33 mouse cellular contexts compared by ENCODE assay signal in the genomic region with DNA sequence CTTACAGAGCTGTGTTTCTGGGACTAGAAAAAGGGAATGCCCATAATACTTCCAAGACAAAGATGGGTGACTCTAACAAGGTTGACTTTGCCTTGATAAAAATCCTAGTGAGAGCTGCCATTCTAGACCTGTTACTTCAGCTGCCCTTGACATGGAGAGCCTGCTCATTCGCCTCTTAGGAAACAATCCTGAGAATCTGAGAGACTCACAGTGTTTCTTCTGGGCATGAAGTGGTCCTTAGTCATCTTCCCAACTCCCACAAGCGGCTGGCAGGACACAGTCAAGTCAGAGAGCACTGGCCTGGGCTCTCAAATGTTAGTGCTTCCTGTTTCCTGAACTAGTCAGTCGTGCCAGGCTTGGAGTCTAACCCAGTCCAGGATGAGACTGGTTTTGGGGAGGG.
DNase-seq lines count a peak whose midpoint lies in the region; ATAC-seq and TF ChIP-seq lines count a peak whose summit lies in the region.
"Had no signal": no experiment of that assay in that cellular context is flagged by ENCODE, and none has a peak within 500 bp of the region (broad histone marks: within the 10 kb centered on the region; RNA-seq: fewer than 3 reads in every experiment).

No protein-coding gene starts in this region.

- H3K36me3 ChIP-seq in heart, embryonic 11.5 days (ENCODE audit: control insufficient read depth, insufficient read depth, low read length) = no peaks in the 10 kb centered on the region
- H3K36me3 ChIP-seq in lung, postnatal 0 days (ENCODE audit: insufficient read depth, low read length) = no peaks in the 10 kb centered on the region
- H3K36me3 ChIP-seq: forebrain, embryonic 10.5 days; forebrain, embryonic 15.5 days; liver, embryonic 13.5 days had no signal

- H3K9me3 ChIP-seq in heart, embryonic 11.5 days (replicated peaks; ENCODE audit: control insufficient read depth, low read length) = no peaks in the 10 kb centered on the region
- no peaks in the 10 kb centered on the region for H3K9me3 ChIP-seq in lung, postnatal 0 days (ENCODE audit: low read length)
- H3K9me3 ChIP-seq: forebrain, embryonic 10.5 days; forebrain, embryonic 15.5 days; hindbrain, embryonic 10.5 days; hindbrain, embryonic 15.5 days; kidney, embryonic 15.5 days; limb, embryonic 10.5 days; limb, embryonic 15.5 days; liver, embryonic 13.5 days; midbrain, embryonic 12.5 days; neural tube, embryonic 12.5 days had no signal

- TF ChIP-seq EP300 in lung, postnatal 0 days (IDR thresholded peaks at IDR 0.05) = no peak

- peaks cover 31% of the 10 kb centered on the region for H3K4me1 ChIP-seq in heart, embryonic 11.5 days (ENCODE audit: control insufficient read depth, insufficient read depth, low read length)
- no peaks in the 10 kb centered on the region for H3K4me1 ChIP-seq in lung, postnatal 0 days (ENCODE audit: insufficient read depth, low read depth, low read length)
- H3K4me1 ChIP-seq: forebrain, embryonic 10.5 days; forebrain, embryonic 15.5 days; kidney, embryonic 15.5 days; liver, embryonic 13.5 days; midbrain, embryonic 12.5 days; neural tube, embryonic 12.5 days had no signal

- no peak overlapping the region for H3K4me3 ChIP-seq in heart, embryonic 11.5 days (ENCODE audit: low read depth, low read length)
- no peak overlapping the region for H3K4me3 ChIP-seq in lung, postnatal 0 days (ENCODE audit: low read depth, low read length)
- H3K4me3 ChIP-seq: forebrain, embryonic 10.5 days; forebrain, embryonic 15.5 days; hindbrain, embryonic 10.5 days; hindbrain, embryonic 15.5 days; kidney, embryonic 15.5 days; limb, embryonic 10.5 days; limb, embryonic 15.5 days; liver, embryonic 13.5 days; midbrain, embryonic 12.5 days; myocyte; neural tube, embryonic 12.5 days had no signal

- intact Hi-C loops in heart, postnatal 25 days (cut with DNase I) = loop anchor here (2.0 to 10.0 kb wide), 3 partner anchors 56 to 242 kb away; no protein-coding TSS in a partner anchor

- H3K9ac ChIP-seq in heart, embryonic 11.5 days (ENCODE audit: low read depth, low read length) = no peak overlapping the region
- no peak overlapping the region for H3K9ac ChIP-seq in lung, postnatal 0 days (replicated peaks; ENCODE audit: low read depth)
- H3K9ac ChIP-seq: forebrain, embryonic 15.5 days; hindbrain, embryonic 15.5 days; kidney, embryonic 15.5 days; limb, embryonic 15.5 days; liver, embryonic 13.5 days; lung, embryonic 14.5 days; midbrain, embryonic 12.5 days; neural tube, embryonic 12.5 days had no signal

- DNase-seq in heart, postnatal 25 days (ENCODE audit: low spot score) = no peak
- peak; percentile 71 for DNase-seq in lung, postnatal 0 days (ENCODE audit: low spot score)
- DNase-seq in lung, adult 18-20 months = no peak
- DNase-seq in 3T3-L1 (ENCODE audit: low read depth, low spot score) = peak; percentile 73
- DNase-seq in fibroblast of lung, adult 2 months (ENCODE audit: low read depth) = peak; percentile 32
- no peak for DNase-seq in right cerebral cortex, adult 2 months (ENCODE audit: low spot score in 2 of 2)
- DNase-seq: adrenal gland, adult 8-10 months; B cell, adult 2 months; cerebellum, adult 8-10 months; cerebellum, postnatal 36 days; gastrocnemius, postnatal 36 days; heart, adult 18-20 months; kidney, adult 18-20 months; kidney, postnatal 25 days; liver, embryonic 13.5 days; lung, embryonic 14.5 days; right cerebral cortex, adult 18-20 months; right cerebral cortex, postnatal 4 days; thymus, adult 18-20 months; thymus, postnatal 36 days had no signal

- 30% methylated on average over 3 of the region's 3 CpGs for WGBS in heart, embryonic 11.5 days (ENCODE audit: insufficient replicate concordance)
- WGBS in lung, postnatal 0 days = 26% methylated on average over 3 of the region's 3 CpGs

- ATAC-seq in heart, embryonic 11.5 days (replicated peaks; ENCODE audit: insufficient number of reproducible peaks, low FRiP score, low TSS enrichment) = no peak
- ATAC-seq in lung, postnatal 0 days = peak; percentile 80
- ATAC-seq: forebrain, embryonic 15.5 days; inflammation-experienced regulatory T-cells, adult 6 months had no signal

- no peak overlapping the region for H3K4me2 ChIP-seq in heart, embryonic 11.5 days
- H3K4me2 ChIP-seq in lung, postnatal 0 days (replicated peaks; ENCODE audit: low read depth, low read length) = no peak overlapping the region
- H3K4me2 ChIP-seq: forebrain, embryonic 15.5 days; hindbrain, embryonic 15.5 days; kidney, embryonic 15.5 days; limb, embryonic 15.5 days; liver, embryonic 13.5 days; lung, embryonic 14.5 days; midbrain, embryonic 12.5 days; neural tube, embryonic 12.5 days had no signal

- no peaks in the 10 kb centered on the region for H3K27me3 ChIP-seq in heart, embryonic 11.5 days (ENCODE audit: control insufficient read depth, insufficient read depth, low read length)
- no peaks in the 10 kb centered on the region for H3K27me3 ChIP-seq in lung, postnatal 0 days (replicated peaks; ENCODE audit: insufficient read depth, low read length)
- H3K27me3 ChIP-seq: forebrain, embryonic 15.5 days; hindbrain, embryonic 15.5 days; kidney, embryonic 15.5 days; limb, embryonic 15.5 days; liver, embryonic 13.5 days; midbrain, embryonic 12.5 days; neural tube, embryonic 12.5 days had no signal

- no peak for TF ChIP-seq CTCF in lung, postnatal 0 days (IDR thresholded peaks at IDR 0.05)

- 0 out of 2 replicates have a peak overlapping the region, but pooled peaks have one; percentile 50 for H3K27ac ChIP-seq in heart, embryonic 11.5 days (ENCODE audit: low read depth, low read length)
- H3K27ac ChIP-seq in lung, postnatal 0 days (ENCODE audit: low read length) = no peak overlapping the region
- H3K27ac ChIP-seq: forebrain, embryonic 10.5 days; forebrain, embryonic 15.5 days; hindbrain, embryonic 10.5 days; hindbrain, embryonic 15.5 days; kidney, embryonic 15.5 days; limb, embryonic 10.5 days; limb, embryonic 15.5 days; liver, embryonic 13.5 days; midbrain, embryonic 12.5 days; neural tube, embryonic 12.5 days; stomach, postnatal 0 days had no signal

Comparison
In these comparisons a context has a peak if more than half of its experiments do, and no peak if none do; other contexts are left out.
1. DNase-seq: peak in lung, postnatal 0 days (single experiment), 3T3-L1 (single experiment) and fibroblast of lung, adult 2 months (single experiment); none in heart, postnatal 25 days (single experiment), lung, adult 18-20 months (0 of 2) and right cerebral cortex, adult 2 months (0 of 2).